Mouse (Mus musculus): Measurements from ENCODE around the gene Gli2. TPM values are rescaled to one million over a fixed set of nuclear protein-coding genes. Genes with fewer than 3 reads are reported as not detected.

Gene Gli2
- total RNA-seq, 2 experiments from 2014 or later = 3.1 to 5.2 TPM

- DNase-seq = no peak
Observed at GRCm38 (mm10) chr1:118898351-118898750, 155.1 kb downstream of the Gli2 start.

GRCm38 (mm10) chr1:118895026-118895762 is 158.2 kb downstream of the Gli2 start:
- DNase-seq = no peak

GRCm38 (mm10) chr1:118891395-118891794 is 162.0 kb downstream of the Gli2 start:
- DNase-seq = no peak

- DNase-seq = no peak
Observed at GRCm38 (mm10) chr1:118890125-118890875, 163.1 kb downstream of the Gli2 start.

GRCm38 (mm10) chr1:118880781-118881247 is 172.6 kb downstream of the Gli2 start:
- no peak for DNase-seq

- DNase-seq = no peak
Observed at GRCm38 (mm10) chr1:118878291-118878690, 175.1 kb downstream of the Gli2 start.

- DNase-seq = no peak
Observed at GRCm38 (mm10) chr1:118875227-118875626, 178.2 kb downstream of the Gli2 start.

GRCm38 (mm10) chr1:118873559-118873958 is 179.9 kb downstream of the Gli2 start:
- no peak for DNase-seq

- no peak for DNase-seq
Observed at GRCm38 (mm10) chr1:118864735-118865134, 188.7 kb downstream of the Gli2 start.

- DNase-seq = no peak
Observed at GRCm38 (mm10) chr1:118864031-118864430, 189.4 kb downstream of the Gli2 start.

GRCm38 (mm10) chr1:118858101-118858500 is 195.3 kb downstream of the Gli2 start:
- DNase-seq = no peak

GRCm38 (mm10) chr1:118830658-118831057 is 222.8 kb downstream of the Gli2 start:
- DNase-seq = no peak

- no peak for DNase-seq
Observed at GRCm38 (mm10) chr1:118826614-118827013, 226.8 kb downstream of the Gli2 start.

- peak in 1 of 2 experiments; percentile 8 for DNase-seq
Observed at GRCm38 (mm10) chr1:118825467-118826219, 227.8 kb downstream of the Gli2 start.

GRCm38 (mm10) chr1:118825035-118825434 is 228.4 kb downstream of the Gli2 start:
- no peak for DNase-seq

- DNase-seq = no peak
Observed at GRCm38 (mm10) chr1:118822258-118822657, 231.2 kb downstream of the Gli2 start.

GRCm38 (mm10) chr1:118815015-118815414 is 238.4 kb downstream of the Gli2 start:
- DNase-seq = no peak

GRCm38 (mm10) chr1:118810336-118810735 is 243.1 kb downstream of the Gli2 start:
- no peak for DNase-seq

- DNase-seq = no peak
Observed at GRCm38 (mm10) chr1:118806727-118807126, 246.7 kb downstream of the Gli2 start.

- DNase-seq = peak; percentile 22 to 26
Observed at GRCm38 (mm10) chr1:118802166-118802565, 251.3 kb downstream of the Gli2 start.

GRCm38 (mm10) chr1:118799322-118800116 is 253.9 kb downstream of the Gli2 start:
- DNase-seq = no peak

All from layer of hippocampus, postnatal 36 days (tissue).